14 mouse cellular contexts compared by ENCODE assay signal in the genomic region with DNA sequence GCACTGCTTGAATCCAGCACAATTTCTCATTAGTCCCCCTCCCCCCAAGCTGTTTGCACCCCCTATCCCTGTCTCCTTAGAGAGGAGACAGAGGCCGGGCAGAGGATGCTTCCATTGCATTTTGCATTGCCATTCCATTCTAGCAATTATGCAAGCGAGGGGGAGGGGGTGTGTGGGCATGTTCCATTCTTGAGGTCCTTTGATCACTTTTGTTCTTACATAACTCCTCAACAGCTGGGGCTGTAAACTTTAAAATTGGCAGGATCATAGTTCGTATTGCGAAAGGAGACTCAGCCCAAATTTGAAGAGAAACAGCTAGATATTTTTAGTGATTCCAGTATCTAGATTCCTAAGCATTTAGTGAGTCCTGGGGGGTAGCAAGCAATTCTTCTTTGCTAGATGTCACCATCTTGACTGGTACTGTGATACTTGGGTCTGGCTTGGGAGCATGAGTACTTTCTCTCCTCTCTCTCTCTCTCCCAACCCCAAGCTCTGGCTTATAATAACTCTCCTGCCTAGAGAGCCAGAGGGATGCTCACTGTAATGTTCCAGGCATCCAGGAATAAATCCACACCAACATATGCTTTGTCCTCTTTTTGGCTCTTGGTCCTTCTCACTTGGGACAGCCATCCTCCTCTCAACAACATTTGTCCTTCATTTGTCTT.
DNase-seq lines count a peak whose midpoint lies in the region; ATAC-seq and TF ChIP-seq lines count a peak whose summit lies in the region.
"Had no signal": no experiment of that assay in that cellular context is flagged by ENCODE, and none has a peak within 500 bp of the region (broad histone marks: within the 10 kb centered on the region; RNA-seq: fewer than 3 reads in every experiment).

No protein-coding gene starts in this region.

- no peak for TF ChIP-seq POLR2A in small intestine, adult 2 months (IDR thresholded peaks at IDR 0.05; ENCODE audit: low read depth, low read length)

- no peak for TF ChIP-seq CTCF in small intestine, adult 2 months (IDR thresholded peaks at IDR 0.05; ENCODE audit: extremely low read depth, insufficient read length, insufficient replicate concordance, low read depth, low read length)
- no peak for TF ChIP-seq CTCF in forebrain, postnatal 0 days (IDR thresholded peaks at IDR 0.05; ENCODE audit: low read depth)

- no peak overlapping the region for H3K4me2 ChIP-seq in liver, embryonic 16.5 days (ENCODE audit: low read depth, low read length)
- H3K4me2 ChIP-seq in forebrain, embryonic 15.5 days (replicated peaks): no peak overlapping the region
- no peak overlapping the region for H3K4me2 ChIP-seq in forebrain, postnatal 0 days (ENCODE audit: low read depth)
- H3K4me2 ChIP-seq: hindbrain, embryonic 13.5 days had no signal

- H3K4me3 ChIP-seq in liver, embryonic 16.5 days (ENCODE audit: low read depth, low read length): no peak overlapping the region
- H3K4me3 ChIP-seq in small intestine, adult 2 months (ENCODE audit: low read depth, low read length): no peak overlapping the region
- H3K4me3 ChIP-seq in forebrain, embryonic 15.5 days: no peak overlapping the region
- H3K4me3 ChIP-seq in forebrain, postnatal 0 days (ENCODE audit: low read depth, low read length): no peak overlapping the region
- H3K4me3 ChIP-seq: hindbrain, embryonic 13.5 days had no signal

- no peaks in the 10 kb centered on the region for H3K4me1 ChIP-seq in liver, embryonic 16.5 days (ENCODE audit: control insufficient read depth, low read depth, low read length)
- H3K4me1 ChIP-seq in small intestine, adult 2 months (ENCODE audit: control insufficient read depth, insufficient read depth, insufficient read length, low read length): no peaks in the 10 kb centered on the region
- H3K4me1 ChIP-seq in forebrain, embryonic 15.5 days: no peaks in the 10 kb centered on the region
- H3K4me1 ChIP-seq in forebrain, postnatal 0 days (ENCODE audit: insufficient read depth): no peaks in the 10 kb centered on the region
- H3K4me1 ChIP-seq: hindbrain, embryonic 13.5 days had no signal

- H3K36me3 ChIP-seq in liver, embryonic 16.5 days (ENCODE audit: control insufficient read depth, insufficient read depth): no peaks in the 10 kb centered on the region
- no peaks in the 10 kb centered on the region for H3K36me3 ChIP-seq in small intestine, adult 2 months (ENCODE audit: control insufficient read depth, insufficient read depth, low read length)
- no peaks in the 10 kb centered on the region for H3K36me3 ChIP-seq in forebrain, embryonic 15.5 days
- H3K36me3 ChIP-seq in forebrain, postnatal 0 days (ENCODE audit: insufficient read depth): no peaks in the 10 kb centered on the region
- H3K36me3 ChIP-seq: hindbrain, embryonic 13.5 days had no signal

- peak; percentile 67 for ATAC-seq in frontal cortex, adult (ENCODE audit: low TSS enrichment)
- ATAC-seq in liver, embryonic 16.5 days (ENCODE audit: low read depth): peak; percentile 32; the same call in 1 of the 2 replicates
- peak; percentile 88 for ATAC-seq in granulocyte monocyte progenitor cell, adult 5-6 weeks (replicated peaks; ENCODE audit: poor library complexity, severe bottlenecking)
- no peak for ATAC-seq in forebrain, embryonic 15.5 days (replicated peaks)
- no peak for ATAC-seq in forebrain, postnatal 0 days
- ATAC-seq: Patski had no signal

- no peak overlapping the region for H3K27ac ChIP-seq in liver, embryonic 16.5 days (ENCODE audit: low read length)
- peak overlapping the region; percentile 29; the same call in 1 of the 2 replicates for H3K27ac ChIP-seq in small intestine, adult 2 months (ENCODE audit: insufficient read depth, low read depth, low read length)
- H3K27ac ChIP-seq in forebrain, embryonic 15.5 days (replicated peaks): no peak overlapping the region
- no peak overlapping the region for H3K27ac ChIP-seq in forebrain, postnatal 0 days (ENCODE audit: low read depth, low read length)
- H3K27ac ChIP-seq: hindbrain, embryonic 13.5 days; liver, embryonic 14.5 days had no signal

- WGBS in liver, embryonic 16.5 days (ENCODE audit: insufficient replicate concordance): 56% methylated on average over 4 of the region's 4 CpGs
- WGBS in small intestine, adult 2 months: 55% methylated on average over 4 of the region's 4 CpGs
- WGBS in forebrain, embryonic 15.5 days: 66% methylated on average over 4 of the region's 4 CpGs
- 66% methylated on average over 4 of the region's 4 CpGs for WGBS in forebrain, postnatal 0 days

- no peak for DNase-seq in frontal cortex, postnatal 25 days (ENCODE audit: low spot score in 2 of 2)
- DNase-seq in liver: no peak
- no peak for DNase-seq in forebrain, postnatal 0 days
- DNase-seq: cerebellum, postnatal 10 days; layer of hippocampus, postnatal 36 days; right cerebral cortex, postnatal 4 days had no signal

- no peaks in the 10 kb centered on the region for H3K9me3 ChIP-seq in liver, embryonic 16.5 days (replicated peaks; ENCODE audit: control insufficient read depth, low read length)
- H3K9me3 ChIP-seq in forebrain, embryonic 15.5 days: no peaks in the 10 kb centered on the region
- 0 out of 2 replicates have a peak, but pooled peaks cover 4% of the 10 kb centered on the region for H3K9me3 ChIP-seq in forebrain, postnatal 0 days (ENCODE audit: low read length)

- H3K9ac ChIP-seq in liver, embryonic 16.5 days (ENCODE audit: low read depth, low read length): no peak overlapping the region
- no peak overlapping the region for H3K9ac ChIP-seq in forebrain, embryonic 15.5 days (replicated peaks)
- H3K9ac ChIP-seq in forebrain, postnatal 0 days: no peak overlapping the region
- H3K9ac ChIP-seq: hindbrain, embryonic 13.5 days; liver, embryonic 14.5 days had no signal

- no peaks in the 10 kb centered on the region for H3K27me3 ChIP-seq in liver, embryonic 16.5 days (ENCODE audit: control insufficient read depth, insufficient read depth, low read depth, low read length)
- H3K27me3 ChIP-seq in small intestine, adult 2 months (ENCODE audit: control insufficient read depth, insufficient read depth, low read length): no peaks in the 10 kb centered on the region
- no peaks in the 10 kb centered on the region for H3K27me3 ChIP-seq in forebrain, embryonic 15.5 days
- H3K27me3 ChIP-seq in forebrain, postnatal 0 days (ENCODE audit: insufficient read depth, low read length): no peaks in the 10 kb centered on the region
- H3K27me3 ChIP-seq: hindbrain, embryonic 13.5 days; Patski had no signal

Comparison
In these comparisons a context has a peak if more than half of its experiments do, and no peak if none do; other contexts are left out.
1. ATAC-seq: peak in frontal cortex, adult (single experiment), liver, embryonic 16.5 days (single experiment) and granulocyte monocyte progenitor cell, adult 5-6 weeks (single experiment); none in forebrain, embryonic 15.5 days (single experiment) and forebrain, postnatal 0 days (single experiment).